Mouse (Mus musculus) spleen, adult 2 months (tissue): ENCODE results near the gene Bmpr1b.

Experiments used
- CTCF ChIP-seq: fragments of 200-500 bp; IDR thresholded peaks from 2 replicates; pipeline ENCODE4 v1.5.1; 2011; ENCODE audit warnings: mild to moderate bottlenecking, inconsistent platforms; ENCODE audit not compliant: insufficient read depth, insufficient read length, insufficient replicate concordance; ENCODE audit errors: extremely low read depth
- POLR2A ChIP-seq: fragments of 200-500 bp; IDR thresholded peaks from 2 replicates; pipeline ENCODE4 v1.6.1; 2011; ENCODE audit warnings: low read depth, low read length, inconsistent platforms

- TF ChIP-seq POLR2A (no peak), CTCF (no peak)
Observed at GRCm38 (mm10) chr3:142071601-142072000, 97.6 kb downstream of the Bmpr1b start.
